ENCODE assay signal across 8 mouse cellular contexts in the genomic region with DNA sequence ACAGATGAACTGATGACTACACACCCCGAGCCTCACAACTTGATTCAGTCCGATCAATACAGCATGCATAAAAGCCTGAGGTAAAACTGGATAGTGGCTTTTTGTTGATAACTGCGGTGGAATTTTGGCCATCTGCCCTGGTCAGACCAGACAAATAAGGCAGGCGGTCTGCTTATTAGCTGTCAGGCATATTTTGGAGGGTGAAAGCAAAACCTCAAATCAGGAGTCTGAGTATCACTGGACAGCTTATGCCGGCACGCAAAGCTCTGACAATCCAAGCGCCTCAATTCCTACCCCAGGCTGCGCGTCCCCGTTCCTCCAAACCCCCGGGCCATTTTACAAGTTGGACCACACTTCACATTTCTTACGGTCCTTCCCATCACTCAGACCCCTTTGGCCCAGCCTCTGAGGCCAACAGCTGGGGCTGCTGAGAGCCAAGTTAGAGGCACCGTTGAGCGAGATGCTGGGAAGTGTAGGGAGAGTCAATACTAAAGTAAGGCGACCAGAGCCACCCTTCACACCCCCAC. TPM values are rescaled to one million over a fixed set of nuclear protein-coding genes. Genes with fewer than 3 reads are reported as not detected.
DNase-seq lines count a peak whose midpoint lies in the region; ATAC-seq and TF ChIP-seq lines count a peak whose summit lies in the region.

No protein-coding gene starts in this region.

- no peaks in the 10 kb centered on the region; the same call in 1 of the 2 replicates for H3K27me3 ChIP-seq in heart, embryonic 10.5 days (ENCODE audit: insufficient read depth, poor library complexity, severe bottlenecking)
- H3K27me3 ChIP-seq in midbrain, embryonic 12.5 days = peaks cover 8% of the 10 kb centered on the region; the same call in 1 of the 2 replicates

- H3K9ac ChIP-seq in midbrain, embryonic 12.5 days (replicated peaks) = peak overlapping the region; percentile 69

- peak overlapping the region; percentile 92 for H3K4me2 ChIP-seq in midbrain, embryonic 12.5 days (replicated peaks)

- no peak for ATAC-seq in midbrain, embryonic 12.5 days (ENCODE audit: low FRiP score, low read depth)
- no peak for ATAC-seq in granulocyte monocyte progenitor cell, adult 5-6 weeks (replicated peaks; ENCODE audit: poor library complexity, severe bottlenecking)

- DNase-seq in right cerebral cortex, postnatal 10 days (ENCODE audit: low spot score in 2 of 2) = peak; percentile 41 to 47
- DNase-seq in right cerebral cortex, postnatal 14 days = no peak
- no peak for DNase-seq in heart, embryonic 10.5 days (ENCODE audit: low spot score)
- DNase-seq in kidney, postnatal 14 days = peak; percentile 38
- no peak for DNase-seq in frontal cortex, postnatal 10 days (ENCODE audit: low spot score in 2 of 2)

- WGBS in heart, embryonic 10.5 days = 5% methylated on average over 15 of the region's 15 CpGs
- 3% methylated on average over 15 of the region's 15 CpGs for WGBS in midbrain, embryonic 12.5 days

- no peaks in the 10 kb centered on the region for H3K36me3 ChIP-seq in heart, embryonic 10.5 days
- no peaks in the 10 kb centered on the region for H3K36me3 ChIP-seq in midbrain, embryonic 12.5 days

- no peaks in the 10 kb centered on the region for H3K9me3 ChIP-seq in heart, embryonic 10.5 days
- H3K9me3 ChIP-seq in midbrain, embryonic 12.5 days = no peaks in the 10 kb centered on the region

- H3K4me1 ChIP-seq in cortical plate, adult 2 months (ENCODE audit: control insufficient read depth, insufficient read depth, low read length) = no peaks in the 10 kb centered on the region
- H3K4me1 ChIP-seq in heart, embryonic 10.5 days = peaks cover 13% of the 10 kb centered on the region
- peaks cover 12% of the 10 kb centered on the region for H3K4me1 ChIP-seq in midbrain, embryonic 12.5 days

- TF ChIP-seq CTCF in cortical plate, adult 2 months (IDR thresholded peaks at IDR 0.05; ENCODE audit: extremely low read depth, insufficient read depth, low read length) = no peak

- H3K27ac ChIP-seq in cortical plate, adult 2 months (ENCODE audit: insufficient read depth, low read length) = peak overlapping the region; percentile 17; the same call in 1 of the 2 replicates
- H3K27ac ChIP-seq in heart, embryonic 10.5 days = peak overlapping the region; percentile 80
- no peak overlapping the region for H3K27ac ChIP-seq in midbrain, embryonic 12.5 days (replicated peaks)

- peak overlapping the region; percentile 77 for H3K4me3 ChIP-seq in cortical plate, adult 2 months (ENCODE audit: insufficient read depth, low read length)
- H3K4me3 ChIP-seq in heart, embryonic 10.5 days = peak overlapping the region; percentile 82
- H3K4me3 ChIP-seq in midbrain, embryonic 12.5 days = peak overlapping the region; percentile 73

- no peak for TF ChIP-seq POLR2A in cortical plate, adult 2 months (IDR thresholded peaks at IDR 0.05; ENCODE audit: extremely low read depth, insufficient read depth, low read length)

RNA-seq across cellular contexts. Expression of a gene that starts 0.8 kb away (rescaled TPM):
- 29.1 and 30.0 TPM in 2 replicates for polyA plus RNA-seq in cortical plate, adult 2 months (2012; rRNA removed)
- 41.7 and 45.7 TPM in 2 replicates for polyA plus RNA-seq in heart, embryonic 10.5 days (2016; fragmentation: Nextera tagmentation; extraction: Ambion mirVana)
- polyA plus RNA-seq in midbrain, embryonic 12.5 days (2016; fragmentation: Nextera tagmentation; extraction: Ambion mirVana) = 68.4 and 69.7 TPM in 2 replicates
- total RNA-seq in granulocyte monocyte progenitor cell, adult 5-6 weeks (2014; fragmentation: Nextera tagmentation) = 21.2 and 21.4 TPM in 2 replicates
- 8.7 and 11.4 TPM in 2 replicates for total RNA-seq in granulocyte monocyte progenitor cell, adult 5-6 weeks (2017)

RNA-seq across cellular contexts. Expression of a gene that starts 19.3 kb away (rescaled TPM):
- not detected in 2 replicates for polyA plus RNA-seq in cortical plate, adult 2 months (2012; rRNA removed)
- not detected in 2 replicates for polyA plus RNA-seq in heart, embryonic 10.5 days (2016; fragmentation: Nextera tagmentation; extraction: Ambion mirVana)
- polyA plus RNA-seq in midbrain, embryonic 12.5 days (2016; fragmentation: Nextera tagmentation; extraction: Ambion mirVana) = not detected in 2 replicates
- total RNA-seq in granulocyte monocyte progenitor cell, adult 5-6 weeks (2014; fragmentation: Nextera tagmentation) = not detected in 2 replicates
- not detected in 2 replicates for total RNA-seq in granulocyte monocyte progenitor cell, adult 5-6 weeks (2017)

RNA-seq across cellular contexts. Expression of a gene that starts 28.8 kb away (rescaled TPM):
- polyA plus RNA-seq in cortical plate, adult 2 months (2012; rRNA removed) = 0.54 and 1.1 TPM in 2 replicates
- 0.23 TPM in 1 of 2 replicates, not detected in the other for polyA plus RNA-seq in heart, embryonic 10.5 days (2016; fragmentation: Nextera tagmentation; extraction: Ambion mirVana)
- polyA plus RNA-seq in midbrain, embryonic 12.5 days (2016; fragmentation: Nextera tagmentation; extraction: Ambion mirVana) = 4.7 and 4.8 TPM in 2 replicates
- 2.3 and 3.9 TPM in 2 replicates for total RNA-seq in granulocyte monocyte progenitor cell, adult 5-6 weeks (2014; fragmentation: Nextera tagmentation)
- 1.4 TPM in 1 of 2 replicates, not detected in the other for total RNA-seq in granulocyte monocyte progenitor cell, adult 5-6 weeks (2017)

Comparison
In these comparisons a context has a peak if more than half of its experiments do, and no peak if none do; other contexts are left out.
1. DNase-seq: peak in right cerebral cortex, postnatal 10 days (2 of 2) and kidney, postnatal 14 days (single experiment); none in right cerebral cortex, postnatal 14 days (single experiment), heart, embryonic 10.5 days (single experiment) and frontal cortex, postnatal 10 days (0 of 2).
2. Peak in every context shown above with its lines, with median percentiles within 50 percentile points of each other: H3K4me3 ChIP-seq.